Mouse (Mus musculus): ENCODE data around the gene Prokr1. TPM values are rescaled to one million over a fixed set of nuclear protein-coding genes. Genes with fewer than 3 reads are reported as not detected.
"Not testable (repeated sequence)": the region's sequence is repeated elsewhere in the genome, so short reads cannot be mapped to it uniquely, and the experiment has no call there.

The Prokr1 gene
- total RNA-seq (2014; rRNA removed) (0.07 and 0.09 TPM in 2 replicates), polyA plus RNA-seq (2012; rRNA removed) (0.04 and 0.07 TPM in 2 replicates)

- no peaks in the 10 kb centered on the region for H3K36me3 ChIP-seq (ENCODE audit: control insufficient read depth, insufficient read depth, low read length)
- no peak within 1 kb of the TSS for H3K27ac ChIP-seq (replicated peaks; ENCODE audit: insufficient read depth, low read depth, low read length)
- peak within 1 kb of the TSS; percentile 54 for H3K4me3 ChIP-seq (ENCODE audit: insufficient read depth, low read depth, low read length)
- TF ChIP-seq CTCF (IDR thresholded peaks at IDR 0.05; ENCODE audit: low read depth, low read length) (no peak), POLR2A (IDR thresholded peaks at IDR 0.05; ENCODE audit: extremely low read depth, insufficient read depth, low read length) (no peak)
- peaks cover 2% of the 10 kb centered on the region for H3K4me1 ChIP-seq (ENCODE audit: control insufficient read depth, insufficient read depth, low read length)
- H3K9ac ChIP-seq (ENCODE audit: low read depth, low read length), result peak within 1 kb of the TSS; percentile 40
- H3K27me3 ChIP-seq (ENCODE audit: control insufficient read depth, insufficient read depth, low read length), result no peaks in the 10 kb centered on the region
- no peaks in the 10 kb centered on the region for H3K79me2 ChIP-seq (ENCODE audit: control insufficient read depth, insufficient read depth, low read length)
- DNase-seq (ENCODE audit: extremely low read depth, low read depth, low spot score), result peak; percentile 17
- 3% methylated on average over 31 of the region's 34 CpGs for WGBS
These were observed at the start of gene Prokr1 for GRCm38 (mm10) chr6:87590394-87591281. Prokr1 (minus strand) TSS chr6:87590743.

GRCm38 (mm10) chr6:87638134-87638660, 47.7 kb upstream of the Prokr1 start:
- no peak overlapping the region for H3K27ac ChIP-seq (replicated peaks; ENCODE audit: insufficient read depth, low read depth, low read length)
- no peak for DNase-seq (ENCODE audit: extremely low read depth, low read depth, low spot score)
- H3K36me3 ChIP-seq (ENCODE audit: control insufficient read depth, insufficient read depth, low read length), result peaks cover 2% of the 10 kb centered on the region; the same call in 1 of the 2 replicates
- WGBS, result 86% methylated on average over 11 of the region's 11 CpGs
- H3K27me3 ChIP-seq (ENCODE audit: control insufficient read depth, insufficient read depth, low read length), result no peaks in the 10 kb centered on the region
- TF ChIP-seq CTCF (IDR thresholded peaks at IDR 0.05; ENCODE audit: low read depth, low read length) (no peak), POLR2A (IDR thresholded peaks at IDR 0.05; ENCODE audit: extremely low read depth, insufficient read depth, low read length) (no peak)
- no peaks in the 10 kb centered on the region for H3K79me2 ChIP-seq (ENCODE audit: control insufficient read depth, insufficient read depth, low read length)
- no peak overlapping the region for H3K9ac ChIP-seq (ENCODE audit: low read depth, low read length)
- no peaks in the 10 kb centered on the region for H3K4me1 ChIP-seq (ENCODE audit: control insufficient read depth, insufficient read depth, low read length)
- no peak overlapping the region for H3K4me3 ChIP-seq (ENCODE audit: insufficient read depth, low read depth, low read length)

- Histone ChIP-seq H3K79me2 (ENCODE audit: control insufficient read depth, insufficient read depth, low read length) (no peaks in the 10 kb centered on the region), H3K27me3 (ENCODE audit: control insufficient read depth, insufficient read depth, low read length) (no peaks in the 10 kb centered on the region), H3K27ac (replicated peaks; ENCODE audit: insufficient read depth, low read depth, low read length) (no peak overlapping the region), H3K9ac (ENCODE audit: low read depth, low read length) (no peak overlapping the region), H3K4me3 (ENCODE audit: insufficient read depth, low read depth, low read length) (no peak overlapping the region), H3K4me1 (ENCODE audit: control insufficient read depth, insufficient read depth, low read length) (no peaks in the 10 kb centered on the region), H3K36me3 (ENCODE audit: control insufficient read depth, insufficient read depth, low read length) (no peaks in the 10 kb centered on the region)
- WGBS, result 90% methylated on average over 4 of the region's 4 CpGs
- no peak for DNase-seq (ENCODE audit: extremely low read depth, low read depth, low spot score)
- no peak for TF ChIP-seq POLR2A (IDR thresholded peaks at IDR 0.05; ENCODE audit: extremely low read depth, insufficient read depth, low read length)
- TF ChIP-seq CTCF (IDR thresholded peaks at IDR 0.05; ENCODE audit: low read depth, low read length), result no peak
These were observed 41.6 kb upstream of the Prokr1 start for GRCm38 (mm10) chr6:87632176-87632575.

- H3K36me3 ChIP-seq (ENCODE audit: control insufficient read depth, insufficient read depth, low read length); H3K4me3 ChIP-seq (ENCODE audit: insufficient read depth, low read depth, low read length); H3K9ac ChIP-seq (ENCODE audit: low read depth, low read length); DNase-seq (ENCODE audit: extremely low read depth, low read depth, low spot score); H3K27me3 ChIP-seq (ENCODE audit: control insufficient read depth, insufficient read depth, low read length); H3K79me2 ChIP-seq (ENCODE audit: control insufficient read depth, insufficient read depth, low read length); H3K4me1 ChIP-seq (ENCODE audit: control insufficient read depth, insufficient read depth, low read length); H3K27ac ChIP-seq (replicated peaks; ENCODE audit: insufficient read depth, low read depth, low read length): not testable (repeated sequence)
- WGBS, result 71% methylated on average over 15 of the region's 15 CpGs
These were observed 38.4 kb upstream of the Prokr1 start for GRCm38 (mm10) chr6:87628936-87629335.

GRCm38 (mm10) chr6:87623151-87623550, 32.6 kb upstream of the Prokr1 start:
- H3K9ac ChIP-seq (ENCODE audit: low read depth, low read length), result no peak overlapping the region
- 96% methylated on average over 3 of the region's 3 CpGs for WGBS
- no peak overlapping the region for H3K4me3 ChIP-seq (ENCODE audit: insufficient read depth, low read depth, low read length)
- H3K36me3 ChIP-seq (ENCODE audit: control insufficient read depth, insufficient read depth, low read length), result no peaks in the 10 kb centered on the region
- H3K4me1 ChIP-seq (ENCODE audit: control insufficient read depth, insufficient read depth, low read length), result no peaks in the 10 kb centered on the region
- TF ChIP-seq POLR2A (IDR thresholded peaks at IDR 0.05; ENCODE audit: extremely low read depth, insufficient read depth, low read length), result no peak
- TF ChIP-seq CTCF (IDR thresholded peaks at IDR 0.05; ENCODE audit: low read depth, low read length), result no peak
- H3K79me2 ChIP-seq (ENCODE audit: control insufficient read depth, insufficient read depth, low read length), result no peaks in the 10 kb centered on the region
- DNase-seq (ENCODE audit: extremely low read depth, low read depth, low spot score), result no peak
- no peak overlapping the region for H3K27ac ChIP-seq (replicated peaks; ENCODE audit: insufficient read depth, low read depth, low read length)
- no peaks in the 10 kb centered on the region for H3K27me3 ChIP-seq (ENCODE audit: control insufficient read depth, insufficient read depth, low read length)

- H3K27me3 ChIP-seq (ENCODE audit: control insufficient read depth, insufficient read depth, low read length), result no peaks in the 10 kb centered on the region
- 66% methylated on average over 3 of the region's 3 CpGs for WGBS
- no peak for TF ChIP-seq CTCF (IDR thresholded peaks at IDR 0.05; ENCODE audit: low read depth, low read length)
- TF ChIP-seq POLR2A (IDR thresholded peaks at IDR 0.05; ENCODE audit: extremely low read depth, insufficient read depth, low read length), result no peak
- no peaks in the 10 kb centered on the region for H3K4me1 ChIP-seq (ENCODE audit: control insufficient read depth, insufficient read depth, low read length)
- H3K4me3 ChIP-seq (ENCODE audit: insufficient read depth, low read depth, low read length), result no peak overlapping the region
- no peak overlapping the region for H3K9ac ChIP-seq (ENCODE audit: low read depth, low read length)
- no peaks in the 10 kb centered on the region for H3K79me2 ChIP-seq (ENCODE audit: control insufficient read depth, insufficient read depth, low read length)
- H3K36me3 ChIP-seq (ENCODE audit: control insufficient read depth, insufficient read depth, low read length), result no peaks in the 10 kb centered on the region
- DNase-seq (ENCODE audit: extremely low read depth, low read depth, low spot score), result no peak
- H3K27ac ChIP-seq (replicated peaks; ENCODE audit: insufficient read depth, low read depth, low read length), result no peak overlapping the region
These were observed 30.7 kb upstream of the Prokr1 start for GRCm38 (mm10) chr6:87621281-87621680.

All from liver, adult 2 months (tissue).